Mouse (Mus musculus): ENCODE measurements around the gene Tnnt3.

Gene Tnnt3

GRCm38 (mm10) chr7:142507453-142507852 is 8.8 kb downstream of the Tnnt3 start:
- no peak for DNase-seq (ENCODE audit: low spot score in 2 of 2)

GRCm38 (mm10) chr7:142509518-142509917 is 10.9 kb downstream of the Tnnt3 start:
- DNase-seq (ENCODE audit: low spot score in 2 of 2) = no peak

- DNase-seq (ENCODE audit: low spot score in 2 of 2) = no peak
These were observed 11.6 kb downstream of the Tnnt3 start for GRCm38 (mm10) chr7:142510021-142510777.

GRCm38 (mm10) chr7:142514048-142514447 is 15.4 kb downstream of the Tnnt3 start:
- DNase-seq (ENCODE audit: low spot score in 2 of 2) = no peak

GRCm38 (mm10) chr7:142516221-142516978 is 17.8 kb downstream of the Tnnt3 start:
- no peak for DNase-seq (ENCODE audit: low spot score in 2 of 2)

GRCm38 (mm10) chr7:142517531-142517930 is 18.9 kb downstream of the Tnnt3 start:
- no peak for DNase-seq (ENCODE audit: low spot score in 2 of 2)

GRCm38 (mm10) chr7:142520331-142520730 is 21.7 kb downstream of the Tnnt3 start:
- no peak for DNase-seq (ENCODE audit: low spot score in 2 of 2)

GRCm38 (mm10) chr7:142522352-142522751 is 23.7 kb downstream of the Tnnt3 start:
- DNase-seq (ENCODE audit: low spot score in 2 of 2) = no peak

GRCm38 (mm10) chr7:142523200-142523990 is 24.8 kb downstream of the Tnnt3 start:
- DNase-seq (ENCODE audit: low spot score in 2 of 2) = no peak

- no peak for DNase-seq (ENCODE audit: low spot score in 2 of 2)
These were observed 26.9 kb downstream of the Tnnt3 start for GRCm38 (mm10) chr7:142525342-142526178.

- no peak for DNase-seq (ENCODE audit: low spot score in 2 of 2)
These were observed 30.7 kb downstream of the Tnnt3 start for GRCm38 (mm10) chr7:142529350-142529749.

GRCm38 (mm10) chr7:142531973-142532521 is 33.4 kb downstream of the Tnnt3 start:
- DNase-seq (ENCODE audit: low spot score in 2 of 2) = no peak

GRCm38 (mm10) chr7:142532671-142533058 is 34.0 kb downstream of the Tnnt3 start, which contains the start of gene Mrpl23:
Gene Mrpl23, plus strand, starts transcription at chr7:142532686.
- DNase-seq (ENCODE audit: low spot score in 2 of 2) = no peak

- DNase-seq (ENCODE audit: low spot score in 2 of 2) = peak; percentile 51 to 80
These were observed 34.6 kb downstream of the Tnnt3 start for GRCm38 (mm10) chr7:142533059-142533855.

GRCm38 (mm10) chr7:142535116-142535515 is 36.5 kb downstream of the Tnnt3 start:
- no peak for DNase-seq (ENCODE audit: low spot score in 2 of 2)

- DNase-seq (ENCODE audit: low spot score in 2 of 2) = no peak
These were observed 37.2 kb downstream of the Tnnt3 start for GRCm38 (mm10) chr7:142535832-142536231.

- no peak for DNase-seq (ENCODE audit: low spot score in 2 of 2)
These were observed 38.5 kb downstream of the Tnnt3 start for GRCm38 (mm10) chr7:142537181-142537580.

- peak in 1 of 2 experiments; percentile 36 for DNase-seq (ENCODE audit: low spot score in 2 of 2)
These were observed 39.2 kb downstream of the Tnnt3 start for GRCm38 (mm10) chr7:142537879-142538278.

GRCm38 (mm10) chr7:142538291-142538690 is 39.7 kb downstream of the Tnnt3 start:
- DNase-seq (ENCODE audit: low spot score in 2 of 2) = no peak

- no peak for DNase-seq (ENCODE audit: low spot score in 2 of 2)
These were observed 40.1 kb downstream of the Tnnt3 start for GRCm38 (mm10) chr7:142538766-142539165.
